Mouse (Mus musculus): Measurements from ENCODE around the gene Med9.
"Not testable (repeated sequence)": the region's sequence is repeated elsewhere in the genome, so short reads cannot be mapped to it uniquely, and the experiment has no call there.

Gene Med9

GRCm38 (mm10) chr11:59947752-59948400 lies at the start of gene Med9:
Med9 (plus strand) TSS chr11:59948206.
- DNase-seq, result peak; percentile 93

GRCm38 (mm10) chr11:59899711-59900685 lies 48.0 kb upstream of the Med9 start:
- DNase-seq, result no peak

DNA sequence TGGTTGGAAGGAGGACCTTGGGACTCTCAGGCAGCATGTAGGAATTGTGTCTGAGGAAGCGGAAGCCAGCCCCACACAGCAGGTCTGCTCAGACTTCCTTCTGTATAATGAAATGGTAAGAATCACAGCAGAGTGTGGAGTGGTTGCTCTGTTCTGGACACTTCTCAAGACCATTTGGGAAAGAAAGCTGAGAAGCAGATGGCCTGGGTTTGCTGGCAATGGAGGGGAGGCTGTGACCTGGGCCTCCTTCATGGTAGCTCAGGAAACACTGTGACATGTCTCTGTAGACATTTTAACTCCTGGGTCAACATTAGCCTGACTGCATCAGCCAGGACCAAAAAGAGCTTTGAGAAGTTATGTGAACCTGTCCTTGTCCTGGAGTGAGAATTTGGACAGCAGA lies 47.0 kb upstream of the Med9 start:
- DNase-seq, result peak; percentile 57

GRCm38 (mm10) chr11:59902045-59902726 lies 45.8 kb upstream of the Med9 start:
- DNase-seq, result no peak

DNA sequence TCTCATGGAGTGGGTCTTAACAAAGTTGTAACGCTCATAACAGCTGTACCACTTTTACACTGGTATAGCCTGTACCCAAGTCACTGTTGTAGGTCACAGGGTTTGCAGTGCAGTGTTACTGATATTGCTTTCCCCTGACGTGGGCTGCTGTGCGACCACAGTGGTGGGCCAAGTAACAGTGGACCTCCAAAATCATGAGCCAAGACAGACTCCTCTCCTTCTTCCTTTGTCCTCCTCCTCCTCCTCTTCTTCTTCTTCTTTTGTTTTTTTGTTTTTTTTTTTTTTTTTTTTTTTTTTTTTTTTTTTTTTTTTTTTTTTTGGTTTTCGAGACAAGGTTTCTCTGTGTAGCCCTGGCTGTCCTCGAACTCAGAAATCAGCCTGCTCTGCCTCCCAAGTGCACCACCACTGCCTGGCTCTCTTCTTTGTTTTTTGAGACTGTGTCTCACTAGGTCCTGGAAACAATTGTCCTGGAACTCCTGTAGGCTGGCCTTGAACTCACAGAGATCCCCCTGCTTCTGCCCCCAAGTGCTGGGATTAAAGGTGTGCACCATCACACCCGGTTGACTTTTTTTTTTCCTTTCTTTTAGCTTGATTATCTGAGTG lies 41.4 kb upstream of the Med9 start:
- DNase-seq, result no peak

DNA sequence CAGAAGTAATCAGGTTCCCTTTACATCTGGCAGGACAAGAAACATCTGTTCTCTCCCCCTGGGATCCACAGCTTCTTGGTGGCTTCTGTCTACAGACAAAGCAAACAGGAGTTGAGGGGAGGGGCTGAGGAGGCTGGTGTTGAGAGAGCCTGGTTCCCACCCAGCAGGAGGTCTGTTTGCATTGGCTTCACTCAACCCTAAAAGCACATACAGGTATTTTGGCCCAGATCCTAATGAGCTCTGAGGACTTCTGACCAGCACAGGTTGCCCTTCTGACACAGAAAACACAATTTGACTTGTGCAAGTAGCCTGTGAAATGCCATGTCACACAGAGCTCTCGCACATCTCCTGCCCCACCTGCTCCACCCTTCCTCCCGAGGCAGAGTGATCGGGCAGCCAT lies 39.6 kb upstream of the Med9 start:
- DNase-seq, result no peak

DNA sequence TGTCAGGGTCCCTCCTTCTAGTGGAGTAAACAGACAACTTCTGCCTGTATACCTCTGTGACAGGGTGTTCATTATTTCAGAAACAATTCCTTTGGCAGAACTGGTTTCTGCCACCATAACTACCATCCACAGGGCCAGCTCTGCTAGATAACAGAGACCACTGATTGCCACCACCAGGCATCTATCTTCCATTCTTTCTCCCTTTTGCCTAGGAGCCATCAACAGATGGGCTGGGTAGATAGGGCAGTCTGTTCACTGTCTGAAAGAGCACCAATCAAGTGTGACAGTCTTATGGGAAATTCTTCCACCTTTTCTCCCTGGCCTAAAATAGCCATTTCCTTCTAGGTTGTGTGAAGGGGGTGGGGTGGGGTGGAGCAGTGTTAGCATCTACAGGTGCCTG lies 37.4 kb upstream of the Med9 start:
- DNase-seq, result no peak

DNA sequence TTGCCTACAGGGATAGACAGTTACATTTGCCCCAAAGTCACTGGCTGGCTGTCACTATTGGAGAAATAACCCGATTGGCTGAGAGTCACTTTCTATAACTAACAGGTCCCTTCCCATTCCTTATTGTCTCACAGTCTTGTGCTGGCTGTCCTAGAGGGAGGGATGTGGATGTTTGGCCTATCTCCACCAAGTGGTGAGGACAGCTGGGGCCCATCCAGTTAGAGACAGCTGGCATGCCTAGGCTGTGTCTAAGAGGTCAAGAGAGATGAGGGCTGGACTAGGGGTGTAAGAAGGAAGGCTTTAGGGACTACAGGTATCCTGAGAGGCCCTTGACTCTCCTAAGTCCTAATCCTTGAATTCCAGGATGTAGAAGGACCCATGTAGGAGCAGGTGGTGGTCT lies 36.5 kb upstream of the Med9 start:
- DNase-seq, result no peak

- DNase-seq, result no peak
These were observed 34.3 kb upstream of the Med9 start for GRCm38 (mm10) chr11:59913702-59914101.

GRCm38 (mm10) chr11:59918014-59918413 lies 30.0 kb upstream of the Med9 start:
- no peak for DNase-seq

- no peak for DNase-seq
These were observed 28.6 kb upstream of the Med9 start for GRCm38 (mm10) chr11:59919401-59919800.

DNA sequence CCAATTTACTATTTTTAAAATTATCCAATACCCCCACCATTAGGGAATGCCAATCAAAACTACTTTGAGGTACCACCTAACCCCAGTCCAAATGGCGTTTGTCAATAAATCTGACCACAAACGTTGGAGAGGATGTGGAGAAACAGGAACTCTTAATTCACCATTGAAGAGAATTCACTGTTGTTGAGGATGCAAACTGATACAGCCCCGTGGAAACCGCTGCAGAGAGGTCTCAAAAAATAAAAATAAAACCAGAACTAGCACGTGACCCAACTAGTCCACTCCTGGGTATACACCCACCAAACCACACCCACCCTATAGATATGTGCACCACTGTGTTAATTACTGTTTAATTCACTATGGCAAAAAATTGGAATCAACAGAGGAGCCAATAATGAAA lies 27.7 kb upstream of the Med9 start:
- DNase-seq, result no peak

GRCm38 (mm10) chr11:59921265-59921664 lies 26.7 kb upstream of the Med9 start:
- no peak for DNase-seq

DNA sequence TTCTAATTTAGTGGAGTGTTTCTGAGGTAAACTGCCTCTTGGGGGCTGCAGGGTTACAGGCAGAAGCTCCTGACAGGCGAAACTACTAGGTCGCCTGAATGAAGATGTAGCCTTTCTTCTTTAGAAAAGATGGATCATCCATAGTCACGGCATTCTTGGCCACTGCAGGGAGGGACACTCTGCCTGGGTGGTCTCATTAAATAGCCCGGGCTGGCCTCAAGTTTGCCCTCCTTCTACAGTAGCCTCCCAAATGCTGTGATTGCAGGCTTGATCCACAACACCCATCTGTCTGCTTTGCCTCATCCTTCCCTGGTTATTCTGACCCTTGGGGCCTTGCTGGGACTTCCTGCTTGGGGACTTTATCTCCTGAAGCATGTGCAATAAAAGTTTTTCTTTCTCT lies 18.0 kb upstream of the Med9 start:
- no peak for DNase-seq

DNA sequence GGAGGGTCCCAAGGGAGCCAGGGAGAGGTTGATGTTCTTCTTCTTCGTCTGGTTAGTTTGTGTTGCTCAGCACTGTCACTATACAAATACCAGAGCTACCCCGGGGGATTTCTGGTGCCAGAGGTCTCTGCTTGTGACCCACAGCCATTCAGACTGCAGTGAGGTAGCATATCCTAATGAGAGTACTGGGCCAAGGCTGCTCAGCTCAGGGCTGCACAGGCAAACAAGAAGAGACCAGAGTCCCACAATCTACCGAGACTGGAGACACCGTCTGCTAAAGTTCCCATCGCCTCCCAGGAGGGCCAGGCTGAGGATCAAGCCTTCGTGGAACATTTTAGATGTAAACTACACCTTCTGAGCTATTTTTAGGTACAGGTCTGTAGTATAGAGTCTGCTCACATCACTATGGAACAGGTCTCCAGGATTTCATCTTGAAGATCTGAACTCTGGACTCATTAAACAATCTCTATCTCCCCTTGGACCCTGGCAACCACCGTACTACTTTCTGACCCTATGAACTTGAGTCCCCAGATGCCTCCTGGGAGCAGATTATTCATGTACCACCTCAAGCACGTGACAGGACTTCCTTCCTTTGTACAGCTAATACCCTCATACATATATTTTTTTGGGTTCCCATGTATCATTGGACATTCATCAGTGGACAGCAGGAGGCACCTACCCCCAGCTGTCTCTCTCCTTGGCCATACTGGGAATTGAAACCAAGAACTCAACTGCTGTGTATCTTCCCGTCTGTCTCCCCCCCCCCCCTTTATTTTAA lies 15.3 kb upstream of the Med9 start:
- DNase-seq, result no peak

GRCm38 (mm10) chr11:59933943-59934342 lies 14.1 kb upstream of the Med9 start:
- DNase-seq, result no peak

- DNase-seq, result no peak
These were observed 11.0 kb upstream of the Med9 start for GRCm38 (mm10) chr11:59937023-59937422.

- DNase-seq, result no peak
These were observed 10.4 kb upstream of the Med9 start for GRCm38 (mm10) chr11:59937615-59938014.

GRCm38 (mm10) chr11:59939821-59940220 lies 8.2 kb upstream of the Med9 start:
- DNase-seq, result no peak

DNA sequence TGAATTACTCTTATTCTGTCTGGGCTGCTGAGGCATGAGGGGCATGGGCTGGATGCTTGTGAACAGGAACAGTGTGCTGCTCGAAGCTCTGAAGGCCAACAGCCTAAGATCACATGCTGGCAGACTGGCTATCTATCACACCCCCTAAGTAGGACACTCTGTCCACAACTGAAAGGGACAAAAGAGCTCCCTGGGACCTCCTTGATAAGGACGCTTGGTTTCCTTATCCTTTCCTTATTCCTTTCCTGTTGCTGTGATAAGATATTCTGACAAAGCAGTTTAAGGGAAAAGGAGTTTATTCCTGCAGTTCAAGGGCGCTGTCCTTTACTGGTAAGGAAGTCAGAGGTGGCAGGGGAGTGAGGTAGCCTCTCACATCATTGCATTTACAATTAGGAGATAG lies 7.4 kb upstream of the Med9 start:
- DNase-seq, result no peak

GRCm38 (mm10) chr11:59941391-59941790 lies 6.6 kb upstream of the Med9 start:
- DNase-seq, result no peak

DNA sequence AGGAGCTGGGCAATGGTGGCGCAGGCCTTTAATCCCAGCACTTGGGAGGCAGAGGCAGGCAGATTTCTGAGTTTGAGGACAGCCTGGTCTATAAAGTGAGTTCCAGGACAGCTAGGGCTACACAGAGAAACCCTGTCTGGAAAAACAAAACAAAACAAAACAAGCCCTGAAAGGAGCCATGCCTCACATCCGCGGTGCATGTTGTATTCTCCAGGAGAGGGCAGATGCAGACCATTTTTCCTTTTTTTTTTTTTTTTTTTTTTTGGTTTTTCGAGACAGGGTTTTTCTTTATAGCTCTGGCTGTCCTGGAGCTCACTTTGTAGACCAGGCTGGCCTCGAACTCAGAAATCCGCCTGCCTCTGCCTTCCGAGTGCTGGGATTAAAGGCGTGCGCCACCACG lies 3.2 kb upstream of the Med9 start:
- DNase-seq, result not testable (repeated sequence)

DNA sequence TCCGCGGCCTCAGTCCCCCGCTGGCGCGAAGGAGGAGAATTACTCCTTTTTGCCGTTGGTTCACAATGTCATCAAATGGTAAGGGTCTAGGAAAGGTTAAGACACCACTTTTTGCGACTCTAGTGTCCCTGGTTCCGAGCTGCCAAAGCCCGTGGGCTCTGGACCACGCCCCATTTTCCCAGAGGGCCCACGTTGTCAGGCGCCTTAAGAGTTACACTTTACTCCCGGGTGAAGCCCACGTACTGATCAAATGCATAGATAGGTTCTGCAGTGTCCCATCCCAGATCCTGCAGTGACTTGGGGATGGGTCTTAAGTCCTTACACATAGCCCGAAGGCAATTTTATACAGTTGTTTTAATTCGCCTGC lies 378 bp downstream of the Med9 start:
- no peak for DNase-seq

All from cerebellum, adult 9-11 months (tissue).